Mouse (Mus musculus): ENCODE data around the gene Bcl2l12.

The Bcl2l12 gene

DNA sequence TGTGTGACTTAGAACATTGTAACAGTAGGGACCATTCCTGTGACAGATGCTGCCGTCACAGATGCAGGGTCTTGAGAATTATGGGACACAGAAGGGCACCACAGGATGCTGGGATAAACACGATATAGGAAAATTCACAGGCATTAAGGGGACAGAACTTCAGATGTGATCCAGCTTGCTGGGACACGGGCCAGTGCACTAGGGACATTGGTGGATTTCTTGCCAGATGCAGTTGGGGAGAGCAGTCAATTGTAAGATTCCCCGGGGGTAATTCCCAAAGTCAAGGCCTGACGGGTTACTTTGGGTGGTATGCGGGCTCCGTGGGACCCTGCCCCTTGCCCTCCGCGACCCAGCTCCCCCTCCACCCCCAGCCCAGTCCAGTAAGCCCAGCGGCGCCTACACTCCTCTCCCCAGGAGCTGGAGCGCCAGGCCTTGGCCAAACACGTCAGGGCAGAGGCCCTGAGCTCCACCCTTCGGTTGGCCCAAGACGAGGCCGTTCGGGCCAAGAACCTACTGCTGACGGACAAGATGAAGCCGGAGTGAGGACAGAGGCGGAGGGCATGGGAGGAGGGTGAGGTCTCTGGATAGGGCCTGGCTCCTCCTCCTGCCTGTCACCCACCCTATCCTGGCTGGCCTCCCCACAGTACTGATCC, 41.2 kb downstream of the Bcl2l12 start:
- DNase-seq = no peak

DNA sequence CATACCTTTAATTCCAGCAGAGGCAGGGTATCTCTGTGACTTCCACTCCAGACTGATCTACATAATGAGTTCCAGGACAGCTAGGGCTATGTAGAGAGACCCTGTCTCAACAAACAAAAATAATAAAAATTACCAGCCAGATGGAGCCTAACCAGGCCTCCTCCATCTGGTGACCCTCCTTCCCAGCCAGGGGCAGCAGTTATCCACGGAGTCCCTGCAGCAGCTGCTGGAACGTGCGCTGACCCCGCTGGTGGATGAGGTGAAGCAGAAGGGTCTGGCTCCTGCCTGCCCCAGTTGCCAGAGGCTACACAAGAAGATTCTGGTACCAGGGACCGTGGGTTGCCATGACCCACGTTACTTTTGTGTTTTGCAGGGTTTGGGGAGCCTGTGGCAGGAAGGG, 42.2 kb downstream of the Bcl2l12 start:
- DNase-seq = no peak

DNA sequence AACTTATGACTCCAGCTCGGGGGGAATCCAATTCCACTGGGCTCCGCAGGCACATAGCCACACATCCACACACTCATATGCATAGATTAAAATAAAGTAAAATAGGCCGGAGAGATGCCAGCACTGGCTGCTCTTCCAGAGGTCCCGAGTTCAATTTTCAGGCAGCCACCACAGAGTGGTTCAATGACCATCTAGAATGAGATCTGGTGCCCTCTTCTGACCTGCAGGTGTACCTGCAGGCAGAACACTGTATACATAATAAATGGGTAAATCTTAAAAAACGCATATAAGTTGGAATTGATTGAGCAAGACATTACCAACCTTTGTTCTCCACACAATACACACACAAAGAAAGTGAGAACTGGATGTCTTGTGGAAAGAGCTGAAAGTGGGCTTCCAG, 42.9 kb downstream of the Bcl2l12 start:
- no peak for DNase-seq

DNA sequence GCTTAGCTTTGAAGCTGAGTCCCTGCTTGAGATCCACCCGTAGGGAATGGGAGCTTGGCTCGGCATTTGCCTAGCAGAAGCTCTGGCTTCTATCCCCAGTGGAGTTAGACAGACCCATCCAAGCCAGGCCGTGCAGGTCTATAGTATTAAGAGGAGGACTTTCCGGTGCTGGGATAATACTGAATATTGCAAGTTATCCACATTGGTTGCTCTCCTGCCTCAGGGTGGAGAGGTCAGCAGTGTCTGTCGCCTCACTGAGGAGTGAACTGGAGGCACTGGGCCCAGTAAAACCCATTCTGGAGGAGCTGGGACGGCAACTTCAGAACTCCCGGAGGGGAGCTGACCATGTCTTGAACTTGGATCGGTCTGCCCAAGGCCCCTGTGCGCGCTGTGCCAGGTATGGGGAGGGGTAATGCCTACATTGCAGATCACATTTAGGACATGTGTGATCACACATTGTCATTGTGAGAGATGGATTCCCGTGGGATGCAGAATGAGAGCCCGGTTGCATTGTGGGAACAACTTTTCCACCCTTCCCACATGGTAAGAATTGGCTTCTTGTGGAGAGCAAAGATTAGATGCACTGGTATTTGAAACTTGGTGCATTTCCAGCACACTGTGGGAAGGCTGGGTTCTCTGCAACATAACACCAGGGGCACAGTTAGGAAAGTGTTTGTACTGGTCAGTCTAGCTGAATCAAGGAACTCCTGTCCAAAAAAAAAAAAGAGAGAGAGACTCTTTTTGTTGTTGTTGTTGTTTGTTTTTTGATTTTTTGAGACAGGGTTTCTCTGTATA, 44.2 kb downstream of the Bcl2l12 start:
- DNase-seq = no peak

DNA sequence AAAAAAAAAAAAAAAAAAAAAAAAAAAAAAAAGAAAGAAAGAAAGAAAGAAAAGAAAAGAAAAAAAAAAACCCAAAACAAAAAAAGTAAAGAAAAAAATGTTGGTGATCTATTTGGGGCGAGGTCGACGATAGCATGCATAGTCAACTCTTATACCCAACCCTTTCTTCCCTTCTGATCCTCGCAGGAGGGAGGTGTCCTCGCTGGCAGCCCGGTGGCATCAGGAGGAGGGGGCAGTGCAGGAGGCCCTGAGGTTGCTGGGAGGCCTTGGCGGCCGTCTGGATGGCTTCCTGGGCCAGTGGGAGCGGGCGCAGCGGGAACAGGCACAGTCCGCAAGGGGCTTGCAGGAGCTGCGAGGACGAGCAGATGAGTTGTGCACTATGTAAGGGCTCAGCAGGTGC, 45.0 kb downstream of the Bcl2l12 start:
- DNase-seq = no peak

DNA sequence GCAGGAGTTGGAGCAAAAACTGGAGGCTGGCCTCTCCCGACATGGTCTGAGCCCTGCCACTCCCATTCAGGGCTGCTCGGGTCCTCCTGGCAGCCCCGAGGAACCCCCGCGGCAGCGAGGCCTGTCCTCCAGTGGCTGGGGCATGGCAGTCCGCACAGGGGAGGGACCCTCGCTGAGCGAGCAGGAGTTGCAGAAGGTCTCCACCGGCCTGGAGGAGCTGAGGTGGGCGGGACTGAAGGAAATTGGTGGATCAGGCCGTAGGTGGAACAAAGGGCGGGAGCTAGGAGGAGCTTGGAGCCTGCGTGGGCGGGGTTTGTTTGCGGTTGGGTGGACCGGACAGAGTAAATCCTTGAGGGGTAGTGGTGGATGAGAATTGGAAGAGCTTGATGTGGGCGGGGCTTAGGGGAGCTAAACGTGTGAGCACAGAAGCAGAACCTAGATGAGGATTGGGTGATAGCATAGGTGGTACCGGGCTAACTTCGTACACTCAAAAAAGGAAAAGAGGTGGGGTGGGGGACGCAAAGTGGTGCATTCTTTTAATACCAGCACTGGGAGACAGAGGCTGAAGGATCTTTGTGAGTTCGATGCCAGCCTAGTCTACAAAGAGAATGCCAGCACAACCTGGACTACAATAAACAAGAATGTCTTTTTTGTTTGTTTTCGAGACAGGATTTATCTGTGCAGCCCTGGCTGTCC, 45.8 kb downstream of the Bcl2l12 start:
- peak; percentile 97 for DNase-seq

DNA sequence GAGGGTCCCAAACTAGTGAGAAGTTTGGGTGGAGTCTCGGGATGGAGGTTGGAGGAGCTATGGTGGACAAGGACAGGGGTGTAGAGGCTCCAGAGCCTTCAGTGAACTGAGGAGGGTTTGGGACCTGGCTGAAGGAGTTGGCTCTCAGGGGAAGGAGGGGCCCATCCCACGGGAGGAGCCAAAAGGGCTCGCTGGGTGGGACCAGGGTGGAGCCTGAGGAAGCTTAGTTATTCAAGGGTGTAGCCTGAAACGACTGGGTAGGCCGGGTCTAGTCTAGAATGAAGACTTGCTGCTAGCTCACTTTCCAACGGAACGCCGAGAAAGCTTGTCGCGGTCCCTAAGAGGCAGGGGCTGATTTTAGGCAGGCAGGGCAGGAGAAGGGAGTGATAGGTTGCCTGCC, 46.6 kb downstream of the Bcl2l12 start:
- peak; percentile 84 to 90 for DNase-seq

DNA sequence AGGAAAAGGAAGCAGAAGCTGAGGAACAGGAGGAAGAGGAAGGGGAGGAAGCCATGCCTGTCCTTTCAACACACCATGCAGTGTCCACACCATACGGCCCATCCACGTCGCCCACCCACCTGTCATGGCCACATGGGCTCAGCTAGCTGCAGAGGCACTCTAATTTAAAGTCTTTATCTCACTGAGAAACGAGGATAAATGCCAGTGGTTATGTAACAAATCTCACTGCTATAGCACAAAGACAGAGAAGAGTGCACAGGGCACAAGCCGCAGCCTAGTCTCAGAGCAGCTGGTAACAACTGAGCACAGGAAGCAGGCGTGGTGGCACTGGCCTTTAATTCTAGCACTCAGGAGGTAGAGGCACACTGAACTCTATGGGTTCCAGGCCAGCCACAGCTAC, 48.6 kb downstream of the Bcl2l12 start:
- DNase-seq = no peak

DNA sequence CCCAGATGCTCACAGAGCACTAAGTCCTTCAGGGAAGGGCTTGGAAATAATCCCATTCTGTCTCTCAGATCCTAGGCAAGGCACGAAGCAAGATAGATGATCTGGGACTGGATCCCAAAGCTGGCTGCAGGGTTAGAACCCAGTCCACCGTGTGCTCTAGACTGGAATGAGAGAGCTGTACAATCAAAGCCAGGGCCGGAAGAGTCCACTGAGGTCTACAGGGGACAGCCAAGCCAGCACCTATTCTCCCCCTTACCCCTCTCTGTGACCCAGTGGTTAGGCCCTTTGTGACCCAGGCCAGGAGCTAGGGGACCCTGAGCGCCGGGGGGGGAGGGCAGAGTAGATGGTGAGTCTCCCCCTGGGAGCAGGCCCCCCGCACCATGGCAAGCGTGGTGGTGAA, 55.6 kb downstream of the Bcl2l12 start, which contains the start of gene Tsks:
Tsks (plus strand) TSS at position 301 of the 400 bp plus-strand sequence.
- no peak for DNase-seq

Data from kidney, postnatal 25 days (tissue).